8 mouse cellular contexts compared by ENCODE assay signal in the genomic region with DNA sequence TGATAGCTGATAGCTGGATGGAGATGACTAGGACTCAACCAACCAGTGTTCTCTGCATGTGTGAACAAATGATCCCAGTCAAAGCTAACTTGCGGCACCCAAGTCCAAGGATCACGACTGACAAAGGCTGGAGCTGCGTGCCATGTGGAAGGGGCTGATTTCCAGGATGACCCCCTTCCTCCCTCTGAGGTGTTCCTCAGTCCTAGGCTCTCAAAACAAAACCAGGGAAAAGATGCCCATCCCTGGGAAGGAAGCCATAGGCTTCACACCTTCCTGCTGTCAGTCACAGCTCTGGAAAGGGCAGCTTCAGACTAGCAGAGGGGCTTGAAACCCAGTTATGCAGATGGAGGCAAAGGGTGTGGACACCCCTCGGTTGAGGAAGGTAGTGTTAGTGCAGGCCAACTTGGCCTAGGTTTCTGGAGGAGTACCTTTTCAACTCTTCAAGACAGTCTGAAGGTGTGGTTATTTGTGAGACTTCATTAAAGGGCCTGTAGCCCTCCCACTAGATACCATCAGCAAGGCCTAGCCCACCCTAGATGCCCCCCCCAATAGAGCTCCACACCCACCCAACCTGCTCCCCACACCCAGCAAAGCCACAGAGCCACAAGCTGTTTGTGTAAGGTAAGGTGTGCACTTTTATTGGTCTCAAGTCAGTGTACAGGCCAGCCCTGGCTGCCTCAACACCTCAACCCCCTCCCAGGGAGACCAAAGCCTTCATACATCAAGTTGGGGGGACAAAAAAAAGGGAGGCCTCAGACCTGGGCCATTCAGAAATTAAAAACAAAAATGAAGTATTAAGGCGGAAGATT. TPM values are rescaled to one million over a fixed set of nuclear protein-coding genes. Genes with fewer than 3 reads are reported as not detected.
DNase-seq lines count a peak whose midpoint lies in the region; ATAC-seq and TF ChIP-seq lines count a peak whose summit lies in the region.

No protein-coding gene starts in this region.

- H3K4me2 ChIP-seq in heart, embryonic 14.5 days (ENCODE audit: low read length) = peak overlapping the region; percentile 91
- no peak overlapping the region for H3K4me2 ChIP-seq in midbrain, embryonic 11.5 days

- H3K27ac ChIP-seq in heart, embryonic 14.5 days (replicated peaks in 1 of 2; ENCODE audit: control insufficient read depth in 1 of 2, insufficient read depth in 1 of 2, low read depth in 2 of 2, low read length in 2 of 2) = peak overlapping the region; percentile 50 to 70
- H3K27ac ChIP-seq in midbrain, embryonic 11.5 days (ENCODE audit: low read depth, low read length) = no peak overlapping the region
- H3K27ac ChIP-seq in cerebellum, adult 2 months (ENCODE audit: insufficient read depth, low read length) = no peak overlapping the region

- H3K4me3 ChIP-seq in G1E (ENCODE audit: low read depth, low read length) = peak overlapping the region; percentile 39; the same call in 1 of the 2 replicates
- peak overlapping the region in 1 of 2 experiments; percentile 3; a peak in 1 of 4 replicates for H3K4me3 ChIP-seq in heart, embryonic 14.5 days (ENCODE audit: control insufficient read depth in 1 of 2, insufficient read depth in 1 of 2, low read depth in 1 of 2, low read length in 2 of 2)
- H3K4me3 ChIP-seq in midbrain, embryonic 11.5 days (ENCODE audit: low read depth, low read length) = no peak overlapping the region
- H3K4me3 ChIP-seq in cerebellum, adult 2 months (replicated peaks; ENCODE audit: insufficient read depth, low read depth, low read length) = no peak overlapping the region

- no peak for ATAC-seq in G1E (ENCODE audit: extremely low read depth, insufficient number of reproducible peaks, low FRiP score, poor library complexity, severe bottlenecking)
- no peak for ATAC-seq in heart, embryonic 14.5 days (ENCODE audit: insufficient number of reproducible peaks, insufficient read depth, low FRiP score, low read depth)
- no peak for ATAC-seq in midbrain, embryonic 11.5 days (ENCODE audit: low FRiP score)
- no peak for ATAC-seq in activated CD4-positive, CD25-positive, alpha-beta regulatory T cell, adult 4 months

- H3K4me1 ChIP-seq in G1E (ENCODE audit: insufficient read depth, low read depth, low read length) = peaks cover 56% of the 10 kb centered on the region
- H3K4me1 ChIP-seq in heart, embryonic 14.5 days (ENCODE audit: control insufficient read depth in 2 of 2, insufficient read depth in 2 of 2, low read length in 2 of 2) = peaks cover 9 to 20% of the 10 kb centered on the region in 2 experiments
- H3K4me1 ChIP-seq in midbrain, embryonic 11.5 days (ENCODE audit: control insufficient read depth, insufficient read depth, low read length) = peaks cover 18% of the 10 kb centered on the region
- peaks cover 17% of the 10 kb centered on the region for H3K4me1 ChIP-seq in cerebellum, adult 2 months (ENCODE audit: control insufficient read depth, insufficient read depth, low read length)

- TF ChIP-seq CTCF in G1E (IDR thresholded peaks at IDR 0.05; ENCODE audit: low read depth, low read length) = no peak
- TF ChIP-seq CTCF in cerebellum, adult 2 months (IDR thresholded peaks at IDR 0.05; ENCODE audit: borderline replicate concordance, insufficient read depth, low read depth, low read length) = no peak

- 36% methylated on average over 5 of the region's 5 CpGs for WGBS in heart, embryonic 14.5 days
- WGBS in midbrain, embryonic 11.5 days = 61% methylated on average over 5 of the region's 5 CpGs
- 43% methylated on average over 5 of the region's 5 CpGs for WGBS in cerebellum, adult 2 months

- peak overlapping the region; percentile 56 for H3K9ac ChIP-seq in heart, embryonic 14.5 days (ENCODE audit: low read length)
- no peak overlapping the region for H3K9ac ChIP-seq in midbrain, embryonic 11.5 days (ENCODE audit: low read length)

- no peaks in the 10 kb centered on the region for H3K27me3 ChIP-seq in G1E (ENCODE audit: insufficient read depth, low read length)
- H3K27me3 ChIP-seq in heart, embryonic 14.5 days (ENCODE audit: control insufficient read depth, insufficient read depth, low read length) = no peaks in the 10 kb centered on the region
- H3K27me3 ChIP-seq in midbrain, embryonic 11.5 days (ENCODE audit: control insufficient read depth, insufficient read depth, low read length) = no peaks in the 10 kb centered on the region
- no peaks in the 10 kb centered on the region for H3K27me3 ChIP-seq in cerebellum, adult 2 months (ENCODE audit: control insufficient read depth, insufficient read depth, low read length)

- no peak for TF ChIP-seq POLR2A in cerebellum, adult 2 months (IDR thresholded peaks at IDR 0.05; ENCODE audit: borderline replicate concordance, insufficient read depth, low read length)

- no peaks in the 10 kb centered on the region for H3K9me3 ChIP-seq in G1E (replicated peaks)
- no peaks in the 10 kb centered on the region for H3K9me3 ChIP-seq in heart, embryonic 14.5 days (ENCODE audit: control insufficient read depth, low read length)
- H3K9me3 ChIP-seq in midbrain, embryonic 11.5 days (ENCODE audit: control insufficient read depth, low read length) = no peaks in the 10 kb centered on the region

- H3K36me3 ChIP-seq in G1E (replicated peaks) = peaks cover 74% of the 10 kb centered on the region
- peaks cover 74% of the 10 kb centered on the region for H3K36me3 ChIP-seq in heart, embryonic 14.5 days (ENCODE audit: control insufficient read depth, insufficient read depth, low read length)
- peaks cover 34% of the 10 kb centered on the region for H3K36me3 ChIP-seq in midbrain, embryonic 11.5 days (ENCODE audit: control insufficient read depth, insufficient read depth, low read length)

- DNase-seq in embryo, embryonic 10 days (ENCODE audit: low spot score) = peak; percentile 58
- DNase-seq in embryo, embryonic 11 days = no peak
- DNase-seq in G1E (ENCODE audit: low spot score) = no peak
- peak; percentile 92 for DNase-seq in midbrain, embryonic 11.5 days (ENCODE audit: low spot score, missing footprints)
- no peak for DNase-seq in cerebellum, adult 2 months
- no peak for DNase-seq in gastrocnemius, adult 18-20 months (ENCODE audit: low spot score)

RNA-seq across cellular contexts. Expression of a gene that starts 3.8 kb away (rescaled TPM):
- total RNA-seq in G1E (2014; fragmentation: Nextera tagmentation) (5,110 and 5,465 TPM in 2 replicates), G1E (2017) (4,783 and 4,919 TPM in 2 replicates)
- polyA plus RNA-seq in G1E (2012) = 1,879 and 3,214 TPM in 2 replicates
- polyA plus RNA-seq in heart, embryonic 14.5 days (2014; fragmentation: Nextera tagmentation; extraction: Ambion mirVana) = 5,159 and 5,554 TPM in 2 replicates
- polyA plus RNA-seq in midbrain, embryonic 11.5 days (2014; fragmentation: Nextera tagmentation; extraction: Ambion mirVana) = 14,142 and 15,094 TPM in 2 replicates
- over 10,000 TPM; 26,186 to 54,151 TPM for polyA plus RNA-seq in activated CD4-positive, CD25-positive, alpha-beta regulatory T cell, adult 4 months (2017; shearing (Covaris generic))
- polyA plus RNA-seq in cerebellum, adult 2 months (2012; rRNA removed) = 2,136 and 2,149 TPM in 2 replicates
- total RNA-seq in gastrocnemius, adult 18-20 months (2021) = 100 to 1,000 TPM; 452 to 583 TPM

RNA-seq across cellular contexts. Expression of a gene that starts 7.5 kb away (rescaled TPM):
- total RNA-seq in G1E (2014; fragmentation: Nextera tagmentation) (10.8 and 16.2 TPM in 2 replicates), G1E (2017) (4.6 and 5.5 TPM in 2 replicates)
- 14.8 and 21.3 TPM in 2 replicates for polyA plus RNA-seq in G1E (2012)
- polyA plus RNA-seq in heart, embryonic 14.5 days (2014; fragmentation: Nextera tagmentation; extraction: Ambion mirVana) = 5.5 and 7.2 TPM in 2 replicates
- 10.5 and 11.8 TPM in 2 replicates for polyA plus RNA-seq in midbrain, embryonic 11.5 days (2014; fragmentation: Nextera tagmentation; extraction: Ambion mirVana)
- polyA plus RNA-seq in activated CD4-positive, CD25-positive, alpha-beta regulatory T cell, adult 4 months (2017; shearing (Covaris generic)) = 10 to 100 TPM in 1 of 2 experiments, 1 to 10 TPM in 1; 2.1 to 13.9 TPM
- 22.3 TPM in 2 replicates for polyA plus RNA-seq in cerebellum, adult 2 months (2012; rRNA removed)
- 1 to 10 TPM; 4.9 to 5.9 TPM for total RNA-seq in gastrocnemius, adult 18-20 months (2021)

RNA-seq across cellular contexts. Expression of a gene that starts 57.4 kb away (rescaled TPM):
- total RNA-seq in G1E (2014; fragmentation: Nextera tagmentation) = not detected in 2 replicates
- 0.99 TPM in 1 of 2 replicates, not detected in the other for total RNA-seq in G1E (2017)
- 0.06 TPM in 1 of 2 replicates, not detected in the other for polyA plus RNA-seq in G1E (2012)
- polyA plus RNA-seq in heart, embryonic 14.5 days (2014; fragmentation: Nextera tagmentation; extraction: Ambion mirVana) = 120 and 124 TPM in 2 replicates
- 566 and 605 TPM in 2 replicates for polyA plus RNA-seq in midbrain, embryonic 11.5 days (2014; fragmentation: Nextera tagmentation; extraction: Ambion mirVana)
- polyA plus RNA-seq in activated CD4-positive, CD25-positive, alpha-beta regulatory T cell, adult 4 months (2017; shearing (Covaris generic)) = under 1 TPM; 0.26 to 0.42 TPM
- 110 and 115 TPM in 2 replicates for polyA plus RNA-seq in cerebellum, adult 2 months (2012; rRNA removed)
- total RNA-seq in gastrocnemius, adult 18-20 months (2021) = 1 to 10 TPM; 3.7 to 8.5 TPM

Comparison
In these comparisons a context has a peak if more than half of its experiments do, and no peak if none do; other contexts are left out.
1. DNase-seq: peak in embryo, embryonic 10 days (single experiment) and midbrain, embryonic 11.5 days (single experiment); none in embryo, embryonic 11 days (single experiment), G1E (single experiment), cerebellum, adult 2 months (0 of 2) and gastrocnemius, adult 18-20 months (single experiment).
2. H3K27ac ChIP-seq: peak in heart, embryonic 14.5 days (2 of 2); none in midbrain, embryonic 11.5 days (single experiment) and cerebellum, adult 2 months (single experiment).
3. RNA of a gene that starts 57.4 kb away (polyA plus RNA-seq): 566 to 605 TPM in midbrain, embryonic 11.5 days, 120 to 124 TPM in heart, embryonic 14.5 days and 110 to 115 TPM in cerebellum, adult 2 months; 0.26 to 0.42 TPM in activated CD4-positive, CD25-positive, alpha-beta regulatory T cell, adult 4 months and 0.06 TPM in G1E; every median in the first group is over 10 times any median in the second.